Mouse (Mus musculus) brown adipose tissue, adult 24 weeks (tissue): Measurements from ENCODE around the gene Olfr1152. TPM values are rescaled to one million over a fixed set of nuclear protein-coding genes. Genes with fewer than 3 reads are reported as not detected.

ENCODE experiments used
- H3K27ac ChIP-seq: fragments of 200-500 bp; replicated peaks from 2 replicates; pipeline ENCODE4 v1.5.1; 2012; ENCODE audit warnings: low read depth, mild to moderate bottlenecking, low read length
- H3K4me1 ChIP-seq: fragments of 200-500 bp; 2 replicates; pipeline ENCODE4 v1.6.1; 2012; ENCODE audit warnings: low read length, mixed read lengths; ENCODE audit not compliant: control insufficient read depth, insufficient read depth, insufficient read length
- H3K4me3 ChIP-seq: fragments of 200-500 bp; 2 replicates; pipeline ENCODE4 v1.5.1; 2012; ENCODE audit warnings: low read depth, mild to moderate bottlenecking, low read length, moderate library complexity; ENCODE audit not compliant: insufficient read depth
- polyA plus RNA-seq: library from polyadenylated mRNA; stranded (reverse); fragments of >200 nt; gene quantifications from 2 replicates; pipeline ENCODE4 v1.2.4, GENCODE M21; 2012; ENCODE audit not compliant: missing spikeins, insufficient read depth, insufficient read length

Olfr1152 gene
- not detected in 2 replicates for polyA plus RNA-seq

GRCm38 (mm10) chr2:87866192-87866591, at the start of gene Olfr1152:
Gene Olfr1152, plus strand, starts transcription at chr2:87866492.
- no peaks in the 10 kb centered on the region for H3K4me1 ChIP-seq
- H3K4me3 ChIP-seq, result no peak within 1 kb of the TSS
- H3K27ac ChIP-seq, result no peak within 1 kb of the TSS

- Histone ChIP-seq H3K4me3 (no peak within 1 kb of the TSS), H3K4me1 (no peaks in the 10 kb centered on the region), H3K27ac (no peak within 1 kb of the TSS)
These were observed 36.1 kb upstream of the Olfr1152 start, which contains the start of gene Olfr1148 for GRCm38 (mm10) chr2:87830233-87830632. Gene Olfr1148, plus strand, starts transcription at chr2:87830533.

GRCm38 (mm10) chr2:87843693-87844092, 22.6 kb upstream of the Olfr1152 start, which contains the start of gene Olfr1150-ps1:
Gene Olfr1150-ps1, plus strand, starts transcription at chr2:87843993.
- no peaks in the 10 kb centered on the region for H3K4me1 ChIP-seq
- H3K27ac ChIP-seq, result no peak within 1 kb of the TSS

GRCm38 (mm10) chr2:87855562-87855961, 10.7 kb upstream of the Olfr1152 start, which contains the start of gene Olfr1151:
Gene Olfr1151, plus strand, starts transcription at chr2:87855862.
- Histone ChIP-seq H3K27ac (no peak within 1 kb of the TSS), H3K4me3 (no peak within 1 kb of the TSS), H3K4me1 (no peaks in the 10 kb centered on the region)

More at GRCm38 (mm10) chr2:87843693-87844092, 22.6 kb upstream of the Olfr1152 start, which contains the start of gene Olfr1150-ps1:
- no peak within 1 kb of the TSS for H3K4me3 ChIP-seq

- H3K4me3 ChIP-seq, result no peak within 1 kb of the TSS
- no peak within 1 kb of the TSS for H3K27ac ChIP-seq
- H3K4me1 ChIP-seq, result no peaks in the 10 kb centered on the region
These were observed 28.4 kb downstream of the Olfr1152 start, which contains the start of gene Olfr1153 for GRCm38 (mm10) chr2:87894662-87895061. Gene Olfr1153, plus strand, starts transcription at chr2:87894962.

- H3K4me1 ChIP-seq, result no peaks in the 10 kb centered on the region
- no peak within 1 kb of the TSS for H3K27ac ChIP-seq
- H3K4me3 ChIP-seq, result no peak within 1 kb of the TSS
These were observed 38.8 kb downstream of the Olfr1152 start, which contains the start of gene Olfr1154 for GRCm38 (mm10) chr2:87905066-87905465. Gene Olfr1154, minus strand, starts transcription at chr2:87905166.

Other genes with a start within 250 kb of the Olfr1152 start
- not detected in 2 replicates for gene Olfr1131, start 239.4 kb upstream of the Olfr1152 start, polyA plus RNA-seq
- gene Olfr1132, start 229.0 kb upstream of the Olfr1152 start, polyA plus RNA-seq, result not detected in 2 replicates
- not detected in 2 replicates for gene Olfr1133, start 219.1 kb upstream of the Olfr1152 start, polyA plus RNA-seq
- not detected in 2 replicates for gene Olfr1134, start 208.0 kb upstream of the Olfr1152 start, polyA plus RNA-seq
- gene Olfr1135, start 192.8 kb upstream of the Olfr1152 start, polyA plus RNA-seq, result not detected in 2 replicates
- not detected in 2 replicates for gene Olfr1136, start 172.5 kb upstream of the Olfr1152 start, polyA plus RNA-seq
- gene Olfr1137, start 153.3 kb upstream of the Olfr1152 start, polyA plus RNA-seq, result not detected in 2 replicates
- gene Olfr1138, start 126.5 kb upstream of the Olfr1152 start, polyA plus RNA-seq, result not detected in 2 replicates
- gene Olfr1140, start 122.7 kb upstream of the Olfr1152 start, polyA plus RNA-seq, result not detected in 2 replicates
- not detected in 2 replicates for gene Olfr1141, start 112.5 kb upstream of the Olfr1152 start, polyA plus RNA-seq
- not detected in 2 replicates for gene Olfr152, start 87.0 kb upstream of the Olfr1152 start, polyA plus RNA-seq
- not detected in 2 replicates for gene Olfr1143, start 65.9 kb upstream of the Olfr1152 start, polyA plus RNA-seq
- gene Olfr1145, start 56.7 kb upstream of the Olfr1152 start, polyA plus RNA-seq, result not detected in 2 replicates
- gene Olfr1148, start 36.0 kb upstream of the Olfr1152 start, polyA plus RNA-seq, result not detected in 2 replicates
- not detected in 2 replicates for gene Olfr1150-ps1, start 22.5 kb upstream of the Olfr1152 start, polyA plus RNA-seq
- gene Olfr1151, start 10.6 kb upstream of the Olfr1152 start, polyA plus RNA-seq, result not detected in 2 replicates
- gene Olfr1153, start 28.5 kb downstream of the Olfr1152 start, polyA plus RNA-seq, result not detected in 2 replicates
- gene Olfr1154, start 38.7 kb downstream of the Olfr1152 start, polyA plus RNA-seq, result not detected in 2 replicates
- gene Olfr1155, start 78.6 kb downstream of the Olfr1152 start, polyA plus RNA-seq, result not detected in 2 replicates
- gene Olfr1156, start 86.6 kb downstream of the Olfr1152 start, polyA plus RNA-seq, result not detected in 2 replicates
- gene Olfr1157, start 101.8 kb downstream of the Olfr1152 start, polyA plus RNA-seq, result not detected in 2 replicates
- not detected in 2 replicates for gene Olfr74, start 108.2 kb downstream of the Olfr1152 start, polyA plus RNA-seq
- not detected in 2 replicates for gene Olfr1158, start 123.6 kb downstream of the Olfr1152 start, polyA plus RNA-seq
- not detected in 2 replicates for gene Olfr1160, start 141.8 kb downstream of the Olfr1152 start, polyA plus RNA-seq
- gene Olfr1161, start 156.3 kb downstream of the Olfr1152 start, polyA plus RNA-seq, result not detected in 2 replicates
- not detected in 2 replicates for gene Olfr73, start 171.2 kb downstream of the Olfr1152 start, polyA plus RNA-seq
- gene Olfr1162, start 184.6 kb downstream of the Olfr1152 start, polyA plus RNA-seq, result not detected in 2 replicates
- not detected in 2 replicates for gene Olfr1163, start 205.3 kb downstream of the Olfr1152 start, polyA plus RNA-seq
- not detected in 2 replicates for gene Olfr1164, start 227.5 kb downstream of the Olfr1152 start, polyA plus RNA-seq